Mouse (Mus musculus) stomach, embryonic 16.5 days (tissue): ENCODE measurements around the gene Sipa1l3. TPM values are rescaled to one million over a fixed set of nuclear protein-coding genes. Genes with fewer than 3 reads are reported as not detected.

ENCODE experiments used
- ATAC-seq: fragments of 200-750 bp; cut with Nextera tagmentation; 2 replicates; pipeline ENCODE4 v1.8.0; 2017; ENCODE audit warnings: moderate number of reproducible peaks, moderate TSS enrichment; ENCODE audit not compliant: insufficient read depth, low FRiP score
- H3K27ac ChIP-seq: fragments of 300-500 bp; sonication (generic); 2 replicates; pipeline ENCODE4 v1.5.1; 2014; ENCODE audit warnings: low read length
- H3K27me3 ChIP-seq: fragments of 300-500 bp; sonication (generic); 2 replicates; pipeline ENCODE4 v1.6.1; 2014; ENCODE audit warnings: low read length, control low read depth, mixed read lengths; ENCODE audit not compliant: control insufficient read depth, insufficient read depth
- H3K36me3 ChIP-seq: fragments of 300-500 bp; sonication (generic); 2 replicates; pipeline ENCODE4 v1.6.1; 2014; ENCODE audit warnings: low read length; ENCODE audit not compliant: control insufficient read depth, insufficient read depth
- H3K4me1 ChIP-seq: fragments of 300-500 bp; sonication (generic); 2 replicates; pipeline ENCODE4 v1.6.1; 2014; ENCODE audit warnings: low read length, control low read depth, mixed read lengths; ENCODE audit not compliant: control insufficient read depth, insufficient read depth
- H3K4me2 ChIP-seq: fragments of 300-500 bp; sonication (generic); 2 replicates; pipeline ENCODE4 v1.6.1; 2014; ENCODE audit warnings: low read depth, low read length, mixed read lengths
- H3K4me3 ChIP-seq: fragments of 300-500 bp; sonication (generic); replicated peaks from 2 replicates; pipeline ENCODE4 v1.5.1; 2014; ENCODE audit warnings: mild to moderate bottlenecking, low read length
- H3K9ac ChIP-seq: fragments of 300-500 bp; sonication (generic); 2 replicates; pipeline ENCODE4 v1.6.1; 2014; ENCODE audit warnings: low read length
- H3K9me3 ChIP-seq: fragments of 300-500 bp; sonication (generic); replicated peaks from 2 replicates; pipeline ENCODE4 v1.6.1; 2016; ENCODE audit warnings: low read length, control low read depth; ENCODE audit not compliant: control insufficient read depth
- WGBS: fragments of 180-500 bp; shearing (Covaris S2); extraction: QIAGEN DNeasy Blood & Tissue Kit; methylation state at CpG from one replicate; pipeline ENCODE4 v1.1.7; 2014; 5-methylcytosine and 5-hydroxymethylcytosine counted together
- polyA plus RNA-seq: library from polyadenylated mRNA; unstranded; fragments of >200 nt; fragmentation: Nextera tagmentation; extraction: Ambion mirVana; gene quantifications from 2 replicates; pipeline ENCODE4 v1.2.1, GENCODE M21; 2015

The Sipa1l3 gene
- polyA plus RNA-seq, 1 experiment from 2014 or later = 22.2 TPM

DNA sequence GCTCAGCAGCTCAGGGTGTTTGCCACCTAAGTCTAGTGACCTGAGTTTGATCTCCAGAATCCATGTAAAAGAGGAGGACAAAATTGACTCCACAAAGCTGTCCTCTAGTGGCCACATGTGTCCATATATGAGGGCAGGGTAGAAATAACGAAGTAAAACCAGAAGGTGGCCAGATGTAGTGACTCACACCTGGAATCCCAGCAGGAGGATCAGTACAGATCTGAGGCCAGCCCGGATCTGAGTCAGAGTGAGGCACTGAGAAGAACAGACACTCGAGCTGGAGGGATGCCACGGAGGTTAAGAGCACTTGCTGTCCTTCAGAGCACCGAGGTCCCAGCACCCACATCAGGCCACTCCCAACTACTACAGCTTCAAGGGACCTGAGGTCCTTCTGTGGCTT is 68.3 kb downstream of the Sipa1l3 start:
- Histone ChIP-seq H3K4me1 (peaks cover 34% of the 10 kb centered on the region), H3K27ac (no peak overlapping the region), H3K27me3 (no peaks in the 10 kb centered on the region), H3K4me2 (no peak overlapping the region), H3K9me3 (no peaks in the 10 kb centered on the region), H3K4me3 (no peak overlapping the region), H3K36me3 (no peaks in the 10 kb centered on the region), H3K9ac (no peak overlapping the region)
- 67% methylated on average over 5 of the region's 5 CpGs for WGBS
- no peak for ATAC-seq

DNA sequence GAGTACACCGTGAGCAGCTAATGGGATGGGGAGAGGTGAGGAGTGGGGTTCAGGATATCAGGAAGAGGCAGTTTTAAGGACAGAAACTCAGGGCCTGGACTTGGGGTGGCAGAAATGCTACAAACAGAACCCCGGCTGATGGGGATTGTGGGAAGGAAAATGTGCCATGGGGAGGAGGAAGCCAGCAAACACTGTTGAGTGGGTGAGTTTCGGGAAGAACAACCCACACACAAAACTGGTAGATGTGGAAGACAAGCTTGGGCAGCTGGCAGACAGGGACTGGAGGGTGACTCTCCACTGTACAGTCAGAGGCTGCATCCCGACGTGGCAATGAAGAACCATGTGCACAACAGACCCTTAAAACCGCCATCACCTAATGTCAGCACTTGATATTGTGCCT is 69.6 kb downstream of the Sipa1l3 start:
- no peaks in the 10 kb centered on the region for H3K9me3 ChIP-seq
- no peak overlapping the region for H3K27ac ChIP-seq
- no peak overlapping the region for H3K4me2 ChIP-seq
- ATAC-seq = no peak
- H3K4me1 ChIP-seq = peaks cover 37% of the 10 kb centered on the region
- no peaks in the 10 kb centered on the region for H3K27me3 ChIP-seq
- 88% methylated on average over 6 of the region's 6 CpGs for WGBS
- H3K36me3 ChIP-seq = no peaks in the 10 kb centered on the region
- H3K4me3 ChIP-seq = no peak overlapping the region
- H3K9ac ChIP-seq = no peak overlapping the region

DNA sequence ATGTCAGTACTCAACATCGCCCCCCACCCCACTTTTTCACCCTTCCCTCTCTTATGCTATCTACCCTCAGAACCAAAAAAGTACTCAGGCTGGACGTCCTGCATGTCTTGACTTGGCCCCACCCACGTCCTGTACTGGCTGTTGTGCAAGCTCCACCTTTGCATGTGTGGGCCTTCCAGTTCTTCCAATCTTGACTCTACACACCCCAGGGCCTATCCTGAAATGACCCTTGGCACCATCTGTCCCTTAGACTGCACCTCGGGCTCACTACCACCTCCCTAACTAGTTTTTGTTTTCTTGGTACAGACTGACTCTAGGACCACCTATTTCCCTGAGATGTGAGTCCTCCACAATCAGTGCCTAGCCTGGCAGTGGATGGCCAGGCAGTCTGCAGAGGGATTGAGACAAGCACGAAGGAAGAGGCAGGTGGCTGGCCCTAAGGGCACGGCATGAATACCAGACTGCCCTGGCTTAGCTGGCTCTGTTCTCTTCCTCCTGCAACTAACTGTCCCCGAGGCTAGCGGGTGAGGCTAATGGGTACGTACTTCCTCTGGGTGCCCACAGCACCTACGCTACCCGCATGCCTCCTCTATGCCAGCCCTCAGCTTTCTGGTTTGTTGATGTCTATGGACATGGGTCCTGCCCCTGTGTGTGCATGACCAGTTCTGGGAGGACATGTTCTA is 71.2 kb downstream of the Sipa1l3 start:
- no peak for ATAC-seq
- no peaks in the 10 kb centered on the region for H3K36me3 ChIP-seq
- 80% methylated on average over 11 of the region's 11 CpGs for WGBS

DNA sequence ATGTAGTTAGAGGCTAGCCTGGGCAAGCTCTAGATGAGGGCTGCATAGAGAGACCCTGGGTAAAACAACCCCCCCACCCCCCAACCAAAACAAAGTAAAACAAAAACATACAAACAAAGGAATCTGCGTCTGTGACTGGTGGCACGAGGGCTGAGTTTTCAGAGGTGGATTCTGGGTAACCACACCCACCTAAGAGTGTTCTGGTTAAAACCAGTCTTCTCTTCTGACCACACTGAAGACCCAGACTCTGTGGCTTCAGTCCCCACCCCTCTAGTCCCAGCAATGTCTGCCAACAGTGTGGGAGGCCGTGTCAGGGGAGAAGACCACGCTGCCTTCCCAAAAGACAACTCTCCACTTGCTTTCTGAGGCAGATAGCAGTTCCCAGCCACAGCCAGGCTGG is 72.3 kb downstream of the Sipa1l3 start:
- Histone ChIP-seq H3K4me1 (peaks cover 21% of the 10 kb centered on the region), H3K36me3 (no peaks in the 10 kb centered on the region), H3K27me3 (no peaks in the 10 kb centered on the region), H3K4me2 (no peak overlapping the region), H3K9me3 (no peaks in the 10 kb centered on the region), H3K4me3 (no peak overlapping the region), H3K9ac (no peak overlapping the region), H3K27ac (no peak overlapping the region)
- WGBS = 72% methylated on average over 4 of the region's 4 CpGs
- ATAC-seq = no peak

More for the DNA sequence above, 71.2 kb downstream of the Sipa1l3 start:
- Histone ChIP-seq H3K27me3 (no peaks in the 10 kb centered on the region), H3K4me3 (no peak overlapping the region), H3K4me2 (no peak overlapping the region), H3K4me1 (peaks cover 23% of the 10 kb centered on the region), H3K9me3 (no peaks in the 10 kb centered on the region), H3K9ac (no peak overlapping the region), H3K27ac (no peak overlapping the region)

DNA sequence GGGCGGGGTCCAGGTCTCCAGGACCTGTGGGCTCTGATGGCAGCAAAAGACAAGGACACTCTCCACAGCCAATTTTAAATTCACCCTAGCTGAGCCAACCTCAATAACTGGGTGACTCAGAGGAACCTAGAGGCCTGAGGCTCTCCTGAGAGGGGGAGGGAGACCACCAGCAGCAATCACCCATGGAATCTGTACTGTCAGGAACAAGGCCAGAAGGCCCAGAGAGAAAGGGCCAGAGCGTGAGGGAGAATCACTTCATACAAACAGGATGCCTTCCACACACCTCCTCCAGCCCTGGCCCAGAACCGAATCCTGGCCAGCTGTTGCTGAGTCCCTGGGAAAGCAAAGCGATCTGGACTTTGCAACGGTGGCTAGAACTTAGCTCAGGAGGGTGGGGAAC is 73.9 kb downstream of the Sipa1l3 start:
- ATAC-seq = no peak
- 48% methylated on average over 5 of the region's 5 CpGs for WGBS
- H3K4me3 ChIP-seq = no peak overlapping the region

DNA sequence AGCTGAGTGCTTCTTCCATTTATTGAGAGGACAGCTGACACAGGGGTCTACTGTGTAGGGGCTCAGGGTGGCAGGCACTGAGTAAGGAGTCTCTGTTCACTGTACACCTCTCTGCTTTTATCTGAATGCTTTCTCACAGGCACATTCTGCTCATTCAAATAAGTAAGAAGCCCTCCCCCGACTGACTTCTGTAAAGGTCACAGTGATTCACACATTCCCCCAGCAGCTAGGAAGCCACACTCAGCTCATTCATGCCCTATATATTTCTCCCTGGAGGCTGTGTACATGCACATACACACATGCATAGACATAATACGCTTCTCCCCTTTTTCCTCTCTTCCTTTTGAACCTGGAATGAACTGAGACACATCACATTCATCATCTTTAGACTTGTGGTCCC is 74.4 kb downstream of the Sipa1l3 start:
- Histone ChIP-seq H3K4me1 (peaks cover 21% of the 10 kb centered on the region), H3K36me3 (no peaks in the 10 kb centered on the region), H3K27ac (peak overlapping the region; percentile 55; the same call in 1 of the 2 replicates), H3K4me3 (no peak overlapping the region), H3K9ac (peak overlapping the region; percentile 27; the same call in 1 of the 2 replicates), H3K27me3 (no peaks in the 10 kb centered on the region), H3K4me2 (no peak overlapping the region), H3K9me3 (no peaks in the 10 kb centered on the region)
- WGBS = 41% methylated on average over 2 of the region's 2 CpGs
- ATAC-seq = no peak

More for the DNA sequence above, 73.9 kb downstream of the Sipa1l3 start:
- H3K4me2 ChIP-seq = no peak overlapping the region
- no peaks in the 10 kb centered on the region for H3K36me3 ChIP-seq
- H3K27me3 ChIP-seq = no peaks in the 10 kb centered on the region
- peaks cover 21% of the 10 kb centered on the region for H3K4me1 ChIP-seq
- H3K9ac ChIP-seq = peak overlapping the region; percentile 27; the same call in 1 of the 2 replicates
- H3K27ac ChIP-seq = peak overlapping the region; percentile 55; the same call in 1 of the 2 replicates
- no peaks in the 10 kb centered on the region for H3K9me3 ChIP-seq

DNA sequence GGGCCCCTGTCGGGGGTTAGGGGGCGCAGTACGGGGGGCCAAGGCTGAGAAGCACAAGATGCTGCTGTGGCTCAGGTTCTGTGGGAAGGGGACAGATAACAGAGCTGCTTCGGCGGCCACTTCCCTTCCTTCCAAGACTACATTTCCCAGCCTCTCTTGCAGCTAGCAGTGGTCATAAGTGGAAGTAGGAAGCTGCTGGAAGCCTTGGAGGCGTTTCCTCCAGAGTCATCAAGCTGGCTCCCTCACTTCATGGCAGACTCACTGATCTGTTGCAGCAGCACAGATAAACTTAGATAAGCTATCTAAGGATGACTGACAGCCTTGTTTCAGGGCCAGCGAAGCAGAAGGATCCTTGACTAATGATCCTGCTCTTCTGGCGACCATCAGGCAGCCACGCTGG is 76.6 kb downstream of the Sipa1l3 start:
- peaks cover 32% of the 10 kb centered on the region for H3K4me1 ChIP-seq
- no peak overlapping the region for H3K9ac ChIP-seq
- no peak overlapping the region for H3K27ac ChIP-seq
- H3K36me3 ChIP-seq = no peaks in the 10 kb centered on the region
- no peak overlapping the region for H3K4me3 ChIP-seq
- no peaks in the 10 kb centered on the region for H3K9me3 ChIP-seq
- WGBS = 60% methylated on average over 9 of the region's 9 CpGs
- H3K27me3 ChIP-seq = no peaks in the 10 kb centered on the region
- no peak for ATAC-seq
- no peak overlapping the region for H3K4me2 ChIP-seq

DNA sequence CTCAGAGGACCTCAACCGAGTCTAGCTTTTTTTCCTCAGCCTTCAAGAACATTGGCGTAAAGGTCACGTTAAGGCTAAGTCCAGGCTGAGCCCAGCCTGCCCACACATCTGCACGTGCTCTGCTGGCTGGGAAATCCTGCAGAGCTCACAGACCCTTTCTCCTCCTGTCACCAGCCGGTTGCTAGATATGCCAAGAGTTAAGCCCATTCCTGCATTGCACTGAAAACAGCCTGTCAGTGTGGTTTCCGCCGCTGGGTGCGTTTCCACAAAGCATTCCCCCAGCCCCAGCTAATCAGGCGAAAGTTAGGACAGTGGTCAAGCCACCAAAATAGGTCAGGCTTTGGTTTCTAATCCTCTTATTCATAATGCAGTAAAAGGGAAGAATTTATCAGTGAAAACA is 77.3 kb downstream of the Sipa1l3 start:
- no peak overlapping the region for H3K9ac ChIP-seq
- H3K27me3 ChIP-seq = no peaks in the 10 kb centered on the region
- WGBS = 54% methylated on average over 9 of the region's 9 CpGs
- H3K9me3 ChIP-seq = no peaks in the 10 kb centered on the region
- no peak overlapping the region for H3K4me3 ChIP-seq
- peaks cover 37% of the 10 kb centered on the region for H3K4me1 ChIP-seq
- H3K27ac ChIP-seq = peak overlapping the region; percentile 13; the same call in 1 of the 2 replicates
- ATAC-seq = no peak
- no peaks in the 10 kb centered on the region for H3K36me3 ChIP-seq
- H3K4me2 ChIP-seq = no peak overlapping the region

DNA sequence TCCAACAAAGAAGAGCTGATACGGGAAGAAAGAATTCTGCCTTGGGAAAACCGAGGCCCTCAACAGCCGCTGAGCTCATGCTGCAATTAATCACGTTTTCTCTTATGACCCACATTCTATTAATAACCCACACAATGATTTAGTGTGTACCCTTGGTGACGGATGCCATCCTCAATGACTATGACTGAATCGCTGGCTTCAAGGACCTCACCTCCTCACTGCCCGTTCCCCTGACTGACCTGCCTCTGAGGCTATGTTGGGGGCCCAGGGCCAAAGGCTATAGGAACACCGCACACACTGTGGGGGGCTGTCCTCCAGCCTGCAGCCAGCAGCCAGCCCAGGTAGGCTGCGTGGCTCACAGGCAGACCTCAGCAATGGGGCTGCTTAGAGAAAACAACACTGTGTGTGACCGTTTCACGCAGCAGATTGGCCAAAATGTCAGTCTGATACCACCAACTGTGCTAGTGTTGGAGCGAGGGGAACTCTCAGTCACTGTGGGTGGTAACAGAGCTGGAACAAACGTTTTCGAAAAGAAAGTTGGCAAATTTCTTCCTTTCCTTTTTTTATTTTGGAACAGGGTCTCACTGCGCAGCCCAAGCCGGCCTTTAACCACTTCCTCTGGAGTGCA is 79.7 kb downstream of the Sipa1l3 start:
- Histone ChIP-seq H3K27ac (peak overlapping the region; percentile 70), H3K36me3 (no peaks in the 10 kb centered on the region), H3K4me2 (no peak overlapping the region), H3K4me3 (no peak overlapping the region), H3K4me1 (peaks cover 27% of the 10 kb centered on the region), H3K9me3 (no peaks in the 10 kb centered on the region), H3K27me3 (no peaks in the 10 kb centered on the region), H3K9ac (no peak overlapping the region)
- ATAC-seq = 0 out of 2 replicates have a peak, but pooled peaks have one; percentile 23
- WGBS = 61% methylated on average over 16 of the region's 16 CpGs
